Mouse (Mus musculus) kidney, embryonic 16.5 days (tissue): Measurements from ENCODE around the gene Riok2. TPM values are rescaled to one million over a fixed set of nuclear protein-coding genes. Genes with fewer than 3 reads are reported as not detected.

Experiments
- ATAC-seq: fragments of 200-750 bp; cut with Nextera tagmentation; 2 replicates; pipeline ENCODE4 v1.8.0; 2017; ENCODE audit warnings: moderate TSS enrichment; ENCODE audit not compliant: low FRiP score, low TSS enrichment
- H3K27ac ChIP-seq: fragments of 300-500 bp; sonication (generic); 2 replicates; pipeline ENCODE4 v1.5.1; 2014; ENCODE audit warnings: low read length
- H3K27me3 ChIP-seq: fragments of 300-500 bp; sonication (generic); 2 replicates; pipeline ENCODE4 v1.6.1; 2014; ENCODE audit warnings: low read length, control low read depth, mixed read lengths; ENCODE audit not compliant: insufficient read depth
- H3K36me3 ChIP-seq: fragments of 300-500 bp; sonication (generic); 2 replicates; pipeline ENCODE4 v1.6.1; 2014; ENCODE audit warnings: low read length, control low read depth, mixed read lengths; ENCODE audit not compliant: insufficient read depth
- H3K4me1 ChIP-seq: fragments of 300-500 bp; sonication (generic); 2 replicates; pipeline ENCODE4 v1.6.1; 2014; ENCODE audit warnings: low read length, control low read depth, mixed read lengths; ENCODE audit not compliant: insufficient read depth
- H3K4me2 ChIP-seq: fragments of 300-500 bp; sonication (generic); replicated peaks from 2 replicates; pipeline ENCODE4 v1.6.1; 2014; ENCODE audit warnings: low read depth, low read length
- H3K4me3 ChIP-seq: fragments of 300-500 bp; sonication (generic); 2 replicates; pipeline ENCODE4 v1.5.1; 2014; ENCODE audit warnings: mild to moderate bottlenecking, low read length
- H3K9ac ChIP-seq: fragments of 300-500 bp; sonication (generic); replicated peaks from 2 replicates; pipeline ENCODE4 v1.6.1; 2014; ENCODE audit warnings: low read length
- H3K9me3 ChIP-seq: fragments of 300-500 bp; sonication (generic); 2 replicates; pipeline ENCODE4 v1.6.1; 2016; ENCODE audit warnings: low read length, control low read depth
- WGBS: fragments of 180-500 bp; shearing (Covaris S2); extraction: QIAGEN DNeasy Blood & Tissue Kit; methylation state at CpG from one replicate; pipeline ENCODE4 v1.1.7; 2014; 5-methylcytosine and 5-hydroxymethylcytosine counted together
- polyA plus RNA-seq: library from polyadenylated mRNA; unstranded; fragments of >200 nt; fragmentation: Nextera tagmentation; extraction: Ambion mirVana; gene quantifications from 2 replicates; pipeline ENCODE4 v1.2.1, GENCODE M21; 2015

The Riok2 gene
- polyA plus RNA-seq, 1 experiment from 2014 or later: 33.3 TPM

GRCm38 (mm10) chr17:17404811-17405544 lies 30.9 kb downstream of the Riok2 start:
- H3K27me3 ChIP-seq: no peaks in the 10 kb centered on the region
- H3K4me3 ChIP-seq: no peak overlapping the region
- 33% methylated on average over 8 of the region's 8 CpGs for WGBS
- ATAC-seq: no peak
- no peaks in the 10 kb centered on the region for H3K9me3 ChIP-seq
- H3K4me1 ChIP-seq: peaks cover 14% of the 10 kb centered on the region
- no peak overlapping the region for H3K4me2 ChIP-seq
- no peak overlapping the region for H3K9ac ChIP-seq
- H3K36me3 ChIP-seq: no peaks in the 10 kb centered on the region
- no peak overlapping the region for H3K27ac ChIP-seq

- Histone ChIP-seq H3K9me3 (no peaks in the 10 kb centered on the region), H3K27ac (no peak overlapping the region), H3K9ac (no peak overlapping the region), H3K4me3 (no peak overlapping the region), H3K36me3 (no peaks in the 10 kb centered on the region), H3K4me2 (no peak overlapping the region), H3K27me3 (no peaks in the 10 kb centered on the region), H3K4me1 (peaks cover 14% of the 10 kb centered on the region)
- WGBS: 32% methylated on average over 1 of the region's 1 CpGs
- ATAC-seq: no peak
These were observed 31.5 kb downstream of the Riok2 start for GRCm38 (mm10) chr17:17405606-17406005.

GRCm38 (mm10) chr17:17408137-17408536 lies 34.0 kb downstream of the Riok2 start:
- H3K9ac ChIP-seq: no peak overlapping the region
- H3K9me3 ChIP-seq: no peaks in the 10 kb centered on the region
- 69% methylated on average over 6 of the region's 6 CpGs for WGBS
- H3K27me3 ChIP-seq: no peaks in the 10 kb centered on the region
- ATAC-seq: no peak
- no peaks in the 10 kb centered on the region for H3K36me3 ChIP-seq
- no peak overlapping the region for H3K27ac ChIP-seq
- peaks cover 14% of the 10 kb centered on the region for H3K4me1 ChIP-seq
- no peak overlapping the region for H3K4me2 ChIP-seq
- no peak overlapping the region for H3K4me3 ChIP-seq

- no peak for ATAC-seq
- Histone ChIP-seq H3K4me1 (peaks cover 11% of the 10 kb centered on the region), H3K27me3 (no peaks in the 10 kb centered on the region)
These were observed 34.8 kb downstream of the Riok2 start for GRCm38 (mm10) chr17:17408720-17409478.

GRCm38 (mm10) chr17:17409601-17410000 lies 35.5 kb downstream of the Riok2 start:
- Histone ChIP-seq H3K4me2 (no peak overlapping the region), H3K27ac (peak overlapping the region; percentile 34; the same call in 1 of the 2 replicates), H3K9ac (no peak overlapping the region), H3K9me3 (no peaks in the 10 kb centered on the region), H3K27me3 (no peaks in the 10 kb centered on the region), H3K36me3 (no peaks in the 10 kb centered on the region), H3K4me1 (peaks cover 11% of the 10 kb centered on the region), H3K4me3 (no peak overlapping the region)
- 9% methylated on average over 2 of the region's 2 CpGs for WGBS
- no peak for ATAC-seq

More at GRCm38 (mm10) chr17:17408720-17409478, 34.8 kb downstream of the Riok2 start:
- Histone ChIP-seq H3K4me2 (no peak overlapping the region), H3K27ac (no peak overlapping the region), H3K4me3 (no peak overlapping the region), H3K9me3 (no peaks in the 10 kb centered on the region), H3K36me3 (no peaks in the 10 kb centered on the region), H3K9ac (no peak overlapping the region)
- WGBS: 69% methylated on average over 6 of the region's 6 CpGs

GRCm38 (mm10) chr17:17411443-17411842 lies 37.3 kb downstream of the Riok2 start:
- 88% methylated on average over 2 of the region's 2 CpGs for WGBS
- Histone ChIP-seq H3K9ac (no peak overlapping the region), H3K27ac (no peak overlapping the region), H3K4me2 (no peak overlapping the region), H3K9me3 (no peaks in the 10 kb centered on the region), H3K36me3 (no peaks in the 10 kb centered on the region), H3K4me3 (no peak overlapping the region), H3K27me3 (no peaks in the 10 kb centered on the region), H3K4me1 (peaks cover 6% of the 10 kb centered on the region; the same call in 1 of the 2 replicates)
- ATAC-seq: no peak

GRCm38 (mm10) chr17:17412176-17412575 lies 38.1 kb downstream of the Riok2 start:
- Histone ChIP-seq H3K36me3 (no peaks in the 10 kb centered on the region), H3K4me2 (no peak overlapping the region), H3K4me1 (peaks cover 6% of the 10 kb centered on the region; the same call in 1 of the 2 replicates), H3K27ac (no peak overlapping the region), H3K9me3 (no peaks in the 10 kb centered on the region), H3K9ac (no peak overlapping the region), H3K27me3 (no peaks in the 10 kb centered on the region), H3K4me3 (no peak overlapping the region)
- ATAC-seq: no peak
- 85% methylated on average over 2 of the region's 2 CpGs for WGBS

GRCm38 (mm10) chr17:17414206-17414605 lies 40.1 kb downstream of the Riok2 start:
- H3K27me3 ChIP-seq: no peaks in the 10 kb centered on the region
- ATAC-seq: no peak
- peaks cover 3% of the 10 kb centered on the region; the same call in 1 of the 2 replicates for H3K4me1 ChIP-seq
- no peak overlapping the region for H3K27ac ChIP-seq
- no peak overlapping the region for H3K4me3 ChIP-seq
- no peaks in the 10 kb centered on the region for H3K36me3 ChIP-seq
- no peak overlapping the region for H3K9ac ChIP-seq
- H3K9me3 ChIP-seq: no peaks in the 10 kb centered on the region
- 93% methylated on average over 3 of the region's 3 CpGs for WGBS
- H3K4me2 ChIP-seq: no peak overlapping the region

- H3K27ac ChIP-seq: peak overlapping the region; percentile 65; the same call in 1 of the 2 replicates
- H3K9ac ChIP-seq: no peak overlapping the region
These were observed 50.6 kb downstream of the Riok2 start for GRCm38 (mm10) chr17:17424609-17425307.

More at GRCm38 (mm10) chr17:17424609-17425307, 50.6 kb downstream of the Riok2 start:
- Histone ChIP-seq H3K9me3 (no peaks in the 10 kb centered on the region), H3K27me3 (no peaks in the 10 kb centered on the region), H3K4me1 (peaks cover 4% of the 10 kb centered on the region; the same call in 1 of the 2 replicates), H3K4me2 (no peak overlapping the region), H3K36me3 (no peaks in the 10 kb centered on the region), H3K4me3 (no peak overlapping the region)
- 51% methylated on average over 4 of the region's 4 CpGs for WGBS
- ATAC-seq: no peak
